Mouse (Mus musculus) v-Abl transformed pro-B cells (cell line): ENCODE measurements around the gene Ppp5c.

ENCODE experiments used
- in situ Hi-C, 2 experiments: fragments of 400-800 bp; cut with MboI; formaldehyde crosslinking; loops; one replicate each; pipeline ENCODE4 v1.15.1; 2025; ENCODE audit not compliant: unreplicated experiment in 2 of 2

Ppp5c gene

GRCm38 (mm10) chr7:17055287-17055946 is 27.7 kb upstream of the Ppp5c start:
- in situ Hi-C loops, result loop anchor here in 1 of 2 experiments (10.0 kb wide), 1 partner anchor 121 kb away; no protein-coding TSS in a partner anchor

DNA sequence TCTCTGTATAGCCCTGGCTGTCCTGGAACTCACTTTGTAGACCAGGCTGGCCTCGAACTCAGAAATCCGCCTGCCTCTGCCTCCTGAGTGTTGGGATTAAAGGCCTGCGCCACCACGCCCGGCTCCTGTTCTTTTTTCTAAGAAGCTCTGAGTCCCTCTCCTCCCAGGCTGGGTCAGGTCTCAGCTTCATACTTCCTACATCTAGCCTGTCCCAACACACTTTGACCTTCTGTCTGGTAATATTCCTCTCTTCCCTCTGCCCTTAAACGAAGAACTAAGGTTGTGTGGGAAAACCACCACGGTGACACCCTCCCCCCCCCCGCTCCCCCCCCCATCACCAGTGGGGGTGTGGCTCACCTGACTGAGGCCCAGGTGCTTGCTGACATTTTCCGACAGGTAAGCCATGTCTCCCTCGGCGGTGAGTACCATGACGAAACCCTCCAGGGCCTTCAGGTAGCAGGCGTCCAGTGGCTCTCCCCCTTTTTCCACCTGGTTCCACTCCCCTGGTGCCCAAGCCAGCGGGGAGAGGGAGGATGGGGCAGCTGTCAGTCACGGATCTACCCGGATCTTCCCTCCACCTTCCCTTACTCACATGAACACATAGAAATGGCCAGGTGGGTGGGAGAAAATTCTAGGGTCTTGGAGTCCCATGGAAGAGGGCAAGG is 26.7 kb upstream of the Ppp5c start:
- in situ Hi-C loops, result loop anchor here (5.0 to 10.0 kb wide), 3 partner anchors 52 to 122 kb away; no protein-coding TSS in a partner anchor

DNA sequence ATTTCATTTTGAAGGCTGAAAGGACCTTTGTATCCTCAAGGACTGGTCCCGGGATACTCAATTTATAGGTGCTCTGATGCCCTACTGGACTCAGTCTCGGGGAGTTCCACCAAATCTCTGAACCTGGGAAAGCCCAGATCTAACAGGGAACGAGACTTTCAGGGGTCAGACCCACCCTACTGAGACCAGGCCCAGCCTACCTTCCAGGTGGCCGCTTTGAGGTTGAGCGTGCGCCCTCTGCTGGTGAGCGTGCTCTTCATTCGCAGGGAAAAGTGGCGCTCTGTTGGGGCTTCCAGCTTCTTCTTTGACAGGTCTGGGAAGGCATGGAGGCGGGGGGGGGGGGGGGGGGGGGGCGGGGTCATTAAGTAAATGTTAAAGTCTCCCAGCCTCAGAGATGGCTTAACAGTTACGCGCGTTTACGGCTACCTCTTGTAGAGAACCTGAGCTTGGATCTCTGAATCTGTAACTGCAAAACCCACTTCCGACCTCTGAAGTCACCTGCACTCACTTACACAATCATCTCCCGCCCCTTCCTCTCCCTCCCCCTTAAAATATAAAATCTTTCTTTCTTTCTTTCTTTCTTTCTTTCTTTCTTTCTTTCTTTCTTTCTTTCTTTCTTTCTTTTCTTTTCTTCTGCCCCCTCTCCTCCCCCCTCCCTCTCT is 23.3 kb upstream of the Ppp5c start:
- in situ Hi-C loops, result loop anchor here (5.0 to 10.0 kb wide), 3 partner anchors 49 to 119 kb away; no protein-coding TSS in a partner anchor

DNA sequence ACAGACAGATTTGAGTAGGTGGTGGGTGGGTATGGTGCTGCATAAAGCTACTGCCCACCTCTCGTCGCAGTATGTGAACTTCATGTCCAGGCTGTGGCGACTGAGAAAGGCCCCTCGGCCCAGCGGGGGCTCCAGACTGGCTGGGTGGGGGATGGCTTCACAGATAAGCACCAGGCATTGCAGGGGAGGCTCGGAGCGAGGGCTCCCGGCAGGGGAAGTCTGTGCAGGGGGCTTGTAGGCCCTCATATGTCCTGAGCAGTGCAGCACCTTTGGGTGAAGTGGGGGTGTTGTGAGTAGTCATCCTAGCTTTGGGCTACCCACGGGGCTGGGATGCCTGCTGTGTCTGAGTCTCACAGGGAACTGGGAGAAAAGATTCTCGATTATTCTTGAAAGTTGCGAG is 22.8 kb upstream of the Ppp5c start:
- in situ Hi-C loops, result loop anchor here (5.0 to 10.0 kb wide), 3 partner anchors 48 to 118 kb away; no protein-coding TSS in a partner anchor

- in situ Hi-C loops, result no loop called here
These were observed 20.9 kb upstream of the Ppp5c start for GRCm38 (mm10) chr7:17048431-17049190.

DNA sequence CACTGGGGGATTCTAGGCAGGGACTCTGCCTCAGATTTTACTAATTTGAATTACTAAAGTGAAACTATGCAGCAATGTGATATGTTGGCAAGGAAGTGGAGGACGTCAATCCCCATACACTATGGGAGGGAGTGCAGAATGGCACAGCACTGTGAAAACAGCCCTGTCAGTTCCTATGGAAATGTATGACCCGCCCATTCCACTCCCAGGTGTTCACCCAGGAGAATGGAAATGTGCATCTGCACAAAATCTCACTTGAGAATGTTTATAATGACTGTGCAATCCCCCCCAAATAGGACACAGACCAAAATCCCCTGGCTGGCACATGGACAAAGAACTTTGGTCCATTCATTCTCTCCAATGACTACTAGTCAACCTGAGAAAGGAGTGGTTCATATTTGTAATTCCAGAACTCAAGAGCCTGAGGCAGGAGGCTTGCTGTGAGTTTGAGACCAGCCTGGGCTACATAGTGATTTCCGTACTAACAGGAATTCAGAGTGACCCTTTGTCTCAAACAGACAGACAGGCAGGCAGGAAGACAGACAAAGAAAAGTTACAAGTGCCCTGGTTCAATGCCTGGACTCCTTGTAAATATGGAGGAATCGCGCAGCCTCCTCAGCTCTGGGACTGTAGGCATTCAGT is 19.4 kb upstream of the Ppp5c start:
- in situ Hi-C loops, result no loop called here

GRCm38 (mm10) chr7:17045743-17046142 is 18.0 kb upstream of the Ppp5c start:
- in situ Hi-C loops, result no loop called here

DNA sequence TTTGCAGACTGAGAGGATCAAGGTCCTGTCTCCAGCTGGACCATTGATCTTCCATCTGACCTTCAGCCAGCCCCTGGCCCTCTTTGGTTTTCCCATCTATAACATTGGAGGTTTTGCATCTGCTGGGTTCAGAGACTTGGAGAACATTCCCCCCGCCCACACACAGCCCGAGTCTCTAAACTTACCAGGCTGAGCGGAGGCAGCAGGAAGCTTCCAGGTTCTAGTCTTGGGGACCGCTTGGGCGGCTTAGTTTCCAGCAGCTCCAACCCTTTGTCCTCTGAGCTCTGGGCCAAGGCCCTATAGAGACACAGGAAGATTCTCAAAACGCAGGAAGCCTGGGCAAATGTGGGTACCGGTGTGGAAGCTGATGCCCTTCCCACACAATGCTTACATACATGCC is 11.6 kb upstream of the Ppp5c start:
- in situ Hi-C loops, result no loop called here

GRCm38 (mm10) chr7:17038018-17038695 is 10.4 kb upstream of the Ppp5c start:
- in situ Hi-C loops, result no loop called here

GRCm38 (mm10) chr7:17030239-17030638 is 2.5 kb upstream of the Ppp5c start:
- in situ Hi-C loops, result no loop called here

DNA sequence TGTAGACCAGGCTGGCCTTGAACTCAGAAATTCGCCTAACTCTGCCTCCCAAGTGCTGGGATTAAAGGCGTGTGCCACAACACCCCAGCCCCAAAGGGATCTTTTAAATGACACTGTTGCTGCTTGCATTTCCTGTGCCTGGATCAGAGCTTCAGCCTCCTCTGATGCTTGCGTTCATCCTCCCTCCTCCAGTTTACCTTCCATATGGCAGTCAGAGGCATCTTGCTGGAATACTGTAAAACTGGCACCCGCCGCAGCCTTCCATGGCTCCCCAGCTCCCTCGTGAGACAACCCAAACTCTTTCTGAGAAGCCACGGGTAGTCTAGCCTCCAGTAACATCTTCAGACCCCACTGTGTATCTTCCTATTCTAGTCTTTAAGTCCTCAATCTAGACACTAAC is 1.2 kb upstream of the Ppp5c start:
- in situ Hi-C loops, result no loop called here

DNA sequence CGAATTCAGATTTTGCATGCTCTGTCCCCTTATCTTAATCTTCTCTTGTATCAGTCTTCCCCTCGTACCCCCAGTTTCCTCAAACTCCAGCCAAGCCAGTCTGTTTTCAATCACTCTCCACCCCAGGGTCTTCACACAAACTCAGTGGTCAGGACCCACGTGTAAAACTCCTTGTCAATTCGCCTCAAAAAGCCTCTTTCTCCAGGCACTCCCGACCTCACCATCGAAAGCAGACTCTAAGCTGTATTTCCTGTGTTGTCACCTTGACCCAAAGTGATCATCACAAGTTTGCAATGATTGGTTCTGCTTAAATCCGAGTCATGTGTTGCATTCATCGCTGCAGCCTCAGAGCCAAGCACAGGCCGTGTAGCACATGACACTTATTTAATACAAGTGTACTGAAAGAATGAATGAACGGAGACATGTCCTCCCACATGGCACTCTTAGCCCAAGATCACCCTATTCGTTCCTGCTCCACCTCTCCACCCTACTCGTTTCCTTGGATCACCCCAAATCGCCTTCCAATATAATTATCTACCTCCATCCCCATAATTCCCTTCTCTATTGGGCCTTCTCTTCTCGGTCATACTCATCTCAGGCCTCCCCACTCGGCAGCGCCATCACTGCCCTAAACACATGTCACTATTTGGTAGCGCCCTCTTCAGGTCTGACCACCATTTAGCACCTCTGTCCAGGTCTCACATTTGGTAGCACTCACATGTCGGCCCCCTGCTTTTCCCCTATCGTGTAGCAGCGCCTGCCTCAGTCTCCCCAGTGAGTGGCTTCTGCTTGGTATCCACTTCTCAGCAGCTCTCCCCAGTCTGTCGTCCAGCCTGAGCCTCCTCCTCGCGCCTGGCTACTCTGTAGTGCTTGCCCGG is 775 bp downstream of the Ppp5c start:
- in situ Hi-C loops, result no loop called here

GRCm38 (mm10) chr7:17025896-17026622 is 1.7 kb downstream of the Ppp5c start:
- in situ Hi-C loops, result no loop called here

DNA sequence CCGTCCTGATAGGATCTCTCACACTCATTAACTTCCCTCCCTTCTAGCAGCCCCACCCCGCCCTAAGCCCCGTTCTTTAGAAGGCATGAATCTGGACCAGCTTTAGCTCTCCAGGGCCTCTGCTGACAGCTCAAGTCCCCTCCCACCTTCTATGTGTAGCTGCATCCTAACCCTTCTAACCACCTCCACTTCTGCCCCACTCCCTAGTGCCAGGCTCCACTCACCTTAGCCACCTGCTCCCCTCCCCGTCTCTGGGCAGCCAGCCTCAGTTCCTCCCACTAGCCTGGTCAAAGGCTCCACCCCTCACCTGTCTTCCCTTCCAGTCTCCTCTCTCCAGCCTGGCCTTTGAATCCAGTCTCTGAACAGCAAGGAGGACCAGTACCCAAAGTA is 2.2 kb downstream of the Ppp5c start:
- in situ Hi-C loops, result no loop called here

- in situ Hi-C loops, result no loop called here
These were observed 2.8 kb downstream of the Ppp5c start for GRCm38 (mm10) chr7:17024814-17025504.

DNA sequence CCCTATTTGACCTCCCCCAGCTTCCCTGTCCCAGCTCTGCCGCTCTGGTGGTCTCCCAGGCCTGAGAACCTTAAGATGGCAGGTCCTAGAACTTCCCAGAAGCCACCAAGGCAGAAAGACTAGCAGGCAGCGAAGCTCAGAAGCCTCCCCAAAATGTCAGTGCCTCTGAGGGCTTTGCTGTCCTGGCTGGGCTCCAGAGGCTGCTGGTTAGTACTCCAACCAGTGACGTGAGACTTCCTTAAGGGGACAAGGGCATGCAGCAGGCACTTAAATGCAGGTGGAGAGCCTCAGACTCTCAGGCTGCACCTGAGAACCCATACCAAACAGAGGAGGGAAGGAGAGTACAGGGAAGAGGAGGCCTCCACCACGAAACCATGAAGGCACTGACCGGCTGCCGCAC is 3.6 kb downstream of the Ppp5c start:
- in situ Hi-C loops, result no loop called here

DNA sequence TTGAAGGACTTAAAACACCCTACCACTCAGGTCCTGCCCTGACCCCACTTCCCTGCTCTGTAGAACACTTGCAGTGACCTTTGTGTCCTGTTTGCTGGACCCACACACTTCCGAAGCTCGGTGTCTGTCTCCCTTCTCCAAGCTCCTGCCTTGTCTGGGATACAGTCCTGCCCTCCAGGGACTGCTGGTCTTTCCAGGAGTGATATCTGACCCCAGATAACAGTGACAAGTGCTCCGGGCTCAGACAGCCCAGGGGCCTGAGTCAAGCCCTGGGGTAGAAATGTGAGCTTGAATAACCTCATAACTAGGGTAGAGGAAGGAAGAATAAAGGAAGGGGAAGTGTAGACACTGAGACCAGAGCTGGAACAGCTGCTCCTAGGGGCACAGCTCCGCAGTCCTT is 4.0 kb downstream of the Ppp5c start:
- in situ Hi-C loops, result no loop called here

- in situ Hi-C loops, result no loop called here
These were observed 5.5 kb downstream of the Ppp5c start for GRCm38 (mm10) chr7:17022176-17022575.
